Mouse (Mus musculus) thymus, postnatal 10 days (tissue): ENCODE measurements at regions not wholly inside any gene's neighbourhood (a gene's known extent, or its start where the extent isn't known, plus 50 kb on each side); places are given as distances from the start of the nearest gene placed in this dataset.
A peak's percentile ranks its signal among the peaks of the same experiment; 100 is the strongest.

ENCODE experiments used
- DNase-seq, 2 experiments: peaks; one replicate each; pipeline ENCODE4 v3.0.0; 2021; ENCODE audit warnings: low spot score in 2 of 2

DNA sequence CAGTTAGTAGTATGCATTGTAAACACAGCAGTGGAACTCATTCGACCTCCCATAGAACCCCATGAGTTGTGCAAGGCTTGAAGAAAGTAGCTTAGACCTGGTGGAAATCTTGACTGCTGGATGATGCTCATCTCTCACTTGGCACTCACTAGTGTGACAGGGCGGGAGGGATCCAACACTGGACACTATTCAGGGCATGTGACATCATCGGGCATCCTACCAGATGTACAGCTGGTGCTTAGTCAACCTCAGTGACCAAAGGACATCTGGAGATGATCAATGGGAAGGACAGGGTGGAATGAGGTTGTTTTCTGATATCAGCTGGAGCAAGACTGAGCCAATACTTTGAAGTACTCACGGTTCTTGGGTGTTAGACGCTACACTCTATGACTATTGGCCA lies 114.9 kb upstream of the Rnaseh2b start:
- no peak for DNase-seq

DNA sequence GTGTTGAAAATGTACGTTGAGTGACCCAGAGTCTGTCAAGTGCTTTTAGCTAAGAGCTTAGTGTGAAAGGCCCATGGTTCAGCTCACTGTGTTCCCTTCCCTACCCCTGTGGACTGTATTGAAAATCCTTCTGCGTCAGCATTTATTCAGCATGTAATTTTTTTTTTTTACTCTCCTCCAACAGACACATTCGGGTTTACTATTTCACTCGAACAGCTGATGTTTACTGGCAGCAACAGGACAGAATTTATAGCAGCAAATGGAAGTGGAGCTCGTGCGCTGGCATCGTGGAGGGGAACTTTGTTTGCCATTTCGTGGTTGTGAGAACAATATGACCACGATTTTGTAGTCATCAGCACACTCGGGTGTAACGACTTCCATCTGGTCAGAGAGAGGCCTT lies 105.0 kb upstream of the Rnaseh2b start:
- no peak for DNase-seq

GRCm38 (mm10) chr14:62188147-62188885 lies 104.1 kb upstream of the Rnaseh2b start:
- DNase-seq = no peak

DNA sequence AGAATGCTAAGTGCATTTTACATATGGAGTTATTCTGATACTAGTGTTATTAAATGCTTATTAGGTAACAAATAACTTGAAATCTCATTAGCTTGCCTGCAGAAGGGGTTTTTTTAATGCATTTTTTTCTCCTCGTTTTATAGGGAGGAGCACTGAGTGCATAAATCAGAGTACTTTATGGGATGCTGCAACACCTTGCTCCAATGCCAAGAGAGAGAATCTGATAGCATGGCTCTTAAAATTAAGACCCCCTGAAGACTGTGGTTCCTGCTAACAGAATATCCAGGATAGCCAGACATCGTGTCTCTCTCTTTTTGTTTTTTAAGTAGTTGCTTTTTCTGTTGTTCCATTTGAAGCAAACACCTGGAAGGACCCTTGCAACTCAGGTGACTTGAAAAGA lies 100.8 kb upstream of the Rnaseh2b start:
- no peak for DNase-seq

- no peak for DNase-seq
These were observed 99.6 kb upstream of the Rnaseh2b start for GRCm38 (mm10) chr14:62192814-62193213.

DNA sequence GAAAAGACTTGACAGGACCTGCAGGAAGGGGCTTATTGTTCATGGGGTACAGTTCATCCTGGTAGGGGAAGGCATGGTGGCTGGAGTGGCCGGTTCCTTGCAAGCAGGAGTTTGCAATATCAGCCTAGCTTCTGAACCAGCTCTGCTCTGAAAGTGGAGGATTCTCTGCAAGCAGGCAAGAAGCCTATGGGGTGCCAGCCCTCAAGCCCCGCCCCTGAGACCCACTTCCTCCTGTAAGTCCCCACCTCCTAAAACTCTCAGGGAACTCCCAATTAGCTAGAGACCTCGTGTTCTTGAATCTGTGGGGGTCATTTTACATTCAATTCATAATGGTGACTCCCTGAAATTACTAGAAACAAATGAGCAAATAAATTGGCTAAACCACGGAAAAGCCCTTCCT lies 99.0 kb upstream of the Rnaseh2b start:
- peak; percentile 8 to 42 for DNase-seq

- DNase-seq = no peak
These were observed 95.6 kb upstream of the Rnaseh2b start for GRCm38 (mm10) chr14:62196776-62197175.

DNA sequence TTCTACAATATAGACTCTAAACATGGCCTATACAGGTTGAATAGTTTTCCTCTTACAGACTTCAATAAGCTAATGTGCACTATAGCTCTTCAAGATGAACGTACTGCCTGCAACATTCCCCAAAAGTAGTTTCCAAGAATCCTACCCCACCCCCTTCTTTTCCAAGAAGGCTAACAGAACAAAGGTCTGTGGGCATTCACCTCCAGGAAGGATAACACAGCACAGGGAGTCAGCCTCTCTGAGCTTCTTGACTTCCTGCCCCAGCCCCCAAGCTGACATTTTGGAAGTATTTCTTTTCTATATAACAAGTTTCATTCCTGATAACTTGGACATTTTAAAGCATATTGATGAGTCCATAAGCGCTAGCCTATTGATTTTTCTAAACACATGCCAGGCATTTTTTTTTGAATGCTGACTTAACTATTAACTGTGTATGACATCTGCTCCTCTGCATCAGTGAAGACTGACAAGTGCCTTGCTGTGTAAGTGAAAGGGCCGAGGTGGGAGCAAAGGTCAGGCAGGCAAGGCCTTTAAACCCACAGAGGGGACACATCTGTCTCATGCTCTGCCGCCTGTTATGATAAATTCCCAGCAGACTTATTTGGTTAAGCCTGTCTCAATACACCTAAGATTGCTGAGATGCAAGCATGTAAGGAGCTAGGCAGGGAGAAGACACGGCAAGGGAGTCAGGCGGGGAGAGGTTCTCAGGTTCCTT lies 93.8 kb upstream of the Rnaseh2b start:
- DNase-seq = no peak

- DNase-seq = no peak
These were observed 77.3 kb upstream of the Rnaseh2b start for GRCm38 (mm10) chr14:62215071-62215470.

- DNase-seq = no peak
These were observed 75.4 kb upstream of the Rnaseh2b start for GRCm38 (mm10) chr14:62216995-62217394.

DNA sequence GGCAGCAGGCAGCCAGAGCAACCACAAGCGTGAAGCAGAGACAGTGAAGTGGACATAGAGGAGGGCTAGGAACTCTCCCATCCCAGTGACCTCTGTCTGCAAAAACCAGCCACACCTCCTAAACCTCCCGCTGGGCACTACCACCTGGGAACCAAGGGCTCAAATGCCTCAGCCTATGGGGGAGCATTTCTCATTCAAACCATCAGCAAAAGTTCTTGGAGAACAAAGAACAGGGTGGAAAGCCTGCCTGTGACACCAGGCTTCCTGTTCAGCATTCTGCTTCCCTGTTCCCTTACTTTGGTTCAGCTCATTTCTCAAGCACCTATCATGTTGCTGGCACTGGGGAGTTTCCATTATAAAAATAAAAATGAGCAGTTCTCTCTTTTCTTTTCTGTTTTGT lies 74.4 kb upstream of the Rnaseh2b start:
- no peak for DNase-seq

- peak; percentile 44 to 51 for DNase-seq
These were observed 73.7 kb upstream of the Rnaseh2b start for GRCm38 (mm10) chr14:62218716-62219115.

DNA sequence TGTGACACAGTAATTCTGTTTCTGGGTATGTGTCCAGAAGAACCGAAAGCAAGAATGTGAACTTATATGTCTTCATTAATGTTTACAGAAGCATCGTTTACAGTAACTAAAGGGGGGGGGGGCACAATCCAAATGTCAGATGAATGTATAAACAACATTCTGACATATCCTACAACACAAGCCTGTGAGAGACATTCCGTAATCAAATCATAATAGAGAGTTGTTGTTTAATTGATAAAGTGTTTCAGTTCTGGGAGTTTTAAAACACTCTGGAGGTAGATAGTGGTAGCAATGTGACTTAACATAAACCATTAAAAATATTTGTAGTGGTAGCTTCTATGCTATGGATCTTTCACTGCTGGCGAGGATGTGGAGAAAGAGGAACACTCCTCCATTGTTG lies 71.6 kb upstream of the Rnaseh2b start:
- DNase-seq = no peak
